Mouse (Mus musculus) midbrain, postnatal 0 days (tissue): ENCODE measurements at regions not wholly inside any gene's neighbourhood (a gene's known extent, or its start where the extent isn't known, plus 50 kb on each side); places are given as distances from the start of the nearest gene placed in this dataset.

Experiments
- ATAC-seq: fragments of 200-750 bp; cut with Nextera tagmentation; 2 replicates; pipeline ENCODE4 v1.8.0; 2017; ENCODE audit warnings: moderate number of reproducible peaks, mild to moderate bottlenecking, moderate TSS enrichment, moderate library complexity; ENCODE audit not compliant: low FRiP score
- DNase-seq: peaks from one replicate; pipeline ENCODE4 v3.0.0-alpha.2; 2015; ENCODE audit warnings: low spot score
- H3K27ac ChIP-seq: fragments of 300-500 bp; sonication (generic); 2 replicates; pipeline ENCODE4 v1.5.1; 2014; ENCODE audit warnings: low read depth, mild to moderate bottlenecking, low read length, mixed read lengths
- H3K27me3 ChIP-seq: fragments of 300-500 bp; sonication (generic); 2 replicates; pipeline ENCODE4 v1.6.1; 2014; ENCODE audit warnings: low read length, control low read depth, mixed read lengths; ENCODE audit not compliant: insufficient read depth
- H3K36me3 ChIP-seq: fragments of 300-500 bp; sonication (generic); 2 replicates; pipeline ENCODE4 v1.6.1; 2014; ENCODE audit warnings: low read length, control low read depth, mixed read lengths; ENCODE audit not compliant: insufficient read depth
- H3K4me1 ChIP-seq: fragments of 300-500 bp; sonication (generic); 2 replicates; pipeline ENCODE4 v1.6.1; 2014; ENCODE audit warnings: mild to moderate bottlenecking, control low read depth, antibody characterized with exemption, low read length, mixed read lengths; ENCODE audit not compliant: insufficient read depth
- H3K4me2 ChIP-seq: fragments of 300-500 bp; sonication (generic); 2 replicates; pipeline ENCODE4 v1.6.1; 2014; ENCODE audit warnings: low read depth, mild to moderate bottlenecking, low read length, mixed read lengths; ENCODE audit not compliant: poor library complexity, severe bottlenecking
- H3K4me3 ChIP-seq: fragments of 300-500 bp; sonication (generic); 2 replicates; pipeline ENCODE4 v1.5.1; 2014; ENCODE audit warnings: low read depth, mild to moderate bottlenecking, low read length, moderate library complexity
- H3K9ac ChIP-seq: fragments of 300-500 bp; sonication (generic); replicated peaks from 2 replicates; pipeline ENCODE4 v1.6.1; 2014; ENCODE audit warnings: mild to moderate bottlenecking, low read length, moderate library complexity, mixed read lengths; ENCODE audit not compliant: poor library complexity, severe bottlenecking
- H3K9me3 ChIP-seq: fragments of 300-500 bp; sonication (generic); 2 replicates; pipeline ENCODE4 v1.6.1; 2016; ENCODE audit warnings: low read length, control low read depth
- CTCF ChIP-seq: IDR thresholded peaks from 2 replicates; pipeline ENCODE4 v1.5.1; 2016; ENCODE audit warnings: antibody characterized with exemption, mild to moderate bottlenecking
- WGBS: fragments of 180-500 bp; shearing (Covaris S2); extraction: QIAGEN DNeasy Blood & Tissue Kit; methylation state at CpG from one replicate; pipeline ENCODE4 v1.1.7; 2014; 5-methylcytosine and 5-hydroxymethylcytosine counted together

DNA sequence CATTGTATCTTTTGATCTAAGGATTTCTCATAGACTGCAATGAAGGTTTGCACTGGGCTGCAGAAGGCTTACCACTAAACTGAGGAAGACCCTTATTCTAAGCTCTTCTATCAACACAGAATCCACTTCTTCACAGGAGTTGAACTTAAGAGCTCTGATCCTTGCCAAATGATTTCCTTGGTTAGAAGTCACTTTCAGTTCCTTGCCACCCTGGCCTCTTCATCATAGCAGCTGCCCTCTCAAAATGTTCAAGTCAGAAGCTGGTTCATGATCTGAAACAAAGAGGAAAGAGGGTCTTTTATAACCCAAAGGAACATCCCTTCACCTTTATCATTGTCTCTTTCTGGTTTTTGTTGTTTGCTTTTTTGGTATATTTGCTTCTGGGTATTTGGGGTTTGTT, 131.6 kb downstream of the Basp1 start:
- TF ChIP-seq CTCF: no peak
- DNase-seq (no peak), ATAC-seq (no peak)
- H3K4me1 ChIP-seq: peaks cover 6% of the 10 kb centered on the region; the same call in 1 of the 2 replicates
- no peaks in the 10 kb centered on the region for H3K9me3 ChIP-seq
- no peak overlapping the region for H3K9ac ChIP-seq
- H3K4me2 ChIP-seq: no peak overlapping the region
- no peak overlapping the region for H3K27ac ChIP-seq
- no peaks in the 10 kb centered on the region for H3K27me3 ChIP-seq
- H3K4me3 ChIP-seq: no peak overlapping the region
- H3K36me3 ChIP-seq: no peaks in the 10 kb centered on the region

- Histone ChIP-seq H3K27ac (no peak overlapping the region), H3K4me2 (no peak overlapping the region), H3K9ac (no peak overlapping the region), H3K36me3 (no peaks in the 10 kb centered on the region), H3K9me3 (no peaks in the 10 kb centered on the region), H3K4me3 (no peak overlapping the region), H3K4me1 (no peaks in the 10 kb centered on the region), H3K27me3 (no peaks in the 10 kb centered on the region)
- 36% methylated on average over 6 of the region's 6 CpGs for WGBS
- peak; percentile 48 for DNase-seq
- no peak for TF ChIP-seq CTCF
- ATAC-seq: no peak
Observed at GRCm38 (mm10) chr15:25278317-25279156, 135.0 kb downstream of the Basp1 start.

- no peaks in the 10 kb centered on the region for H3K9me3 ChIP-seq
- DNase-seq: no peak
- 82% methylated on average over 5 of the region's 5 CpGs for WGBS
- H3K27ac ChIP-seq: no peak overlapping the region
- H3K4me3 ChIP-seq: no peak overlapping the region
- H3K4me1 ChIP-seq: no peaks in the 10 kb centered on the region
- H3K27me3 ChIP-seq: no peaks in the 10 kb centered on the region
- no peak overlapping the region for H3K9ac ChIP-seq
- no peak overlapping the region for H3K4me2 ChIP-seq
- no peaks in the 10 kb centered on the region for H3K36me3 ChIP-seq
- no peak for ATAC-seq
- TF ChIP-seq CTCF: no peak
Observed at GRCm38 (mm10) chr15:25276227-25276626, 137.3 kb downstream of the Basp1 start.

- H3K9me3 ChIP-seq: no peaks in the 10 kb centered on the region
- H3K27me3 ChIP-seq: no peaks in the 10 kb centered on the region
- no peak overlapping the region for H3K9ac ChIP-seq
- DNase-seq (no peak), ATAC-seq (no peak)
- no peaks in the 10 kb centered on the region for H3K4me1 ChIP-seq
- WGBS: 88% methylated on average over 5 of the region's 5 CpGs
- H3K36me3 ChIP-seq: no peaks in the 10 kb centered on the region
- H3K27ac ChIP-seq: no peak overlapping the region
- no peak overlapping the region for H3K4me2 ChIP-seq
- TF ChIP-seq CTCF: no peak
- no peak overlapping the region for H3K4me3 ChIP-seq
Observed at GRCm38 (mm10) chr15:25271886-25272285, 141.7 kb downstream of the Basp1 start.

DNA sequence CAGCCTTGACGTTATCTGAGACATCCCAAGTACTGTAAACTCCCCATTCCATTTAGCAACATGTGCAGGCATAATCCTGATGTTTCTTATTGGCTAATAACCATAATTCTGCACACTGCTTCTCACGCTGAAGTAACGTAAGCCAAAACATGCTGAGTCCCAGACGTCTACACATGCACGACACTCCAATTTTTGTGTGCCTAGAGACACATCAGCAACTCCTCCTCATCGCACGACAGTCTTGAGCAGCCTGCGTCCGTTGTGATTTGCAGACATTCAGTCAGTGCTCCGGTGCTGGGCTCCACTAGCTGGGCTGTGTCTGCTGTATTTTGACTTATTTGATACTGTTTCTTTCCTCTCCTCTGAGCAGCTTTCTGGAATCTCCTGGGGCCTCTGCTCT, 143.2 kb downstream of the Basp1 start:
- Histone ChIP-seq H3K36me3 (no peaks in the 10 kb centered on the region), H3K9me3 (no peaks in the 10 kb centered on the region), H3K4me2 (no peak overlapping the region), H3K4me3 (no peak overlapping the region), H3K4me1 (no peaks in the 10 kb centered on the region), H3K27me3 (no peaks in the 10 kb centered on the region), H3K27ac (no peak overlapping the region), H3K9ac (no peak overlapping the region)
- TF ChIP-seq CTCF: no peak
- ATAC-seq: no peak
- 64% methylated on average over 10 of the region's 10 CpGs for WGBS
- DNase-seq: no peak

GRCm38 (mm10) chr15:25269345-25269996, 144.1 kb downstream of the Basp1 start:
- Histone ChIP-seq H3K36me3 (no peaks in the 10 kb centered on the region), H3K4me2 (no peak overlapping the region), H3K9me3 (no peaks in the 10 kb centered on the region), H3K9ac (no peak overlapping the region), H3K4me3 (no peak overlapping the region), H3K27ac (no peak overlapping the region), H3K27me3 (no peaks in the 10 kb centered on the region), H3K4me1 (no peaks in the 10 kb centered on the region)
- no peak for TF ChIP-seq CTCF
- ATAC-seq (no peak), DNase-seq (no peak)
- WGBS: 42% methylated on average over 10 of the region's 12 CpGs
